Mouse (Mus musculus) forebrain, embryonic 15.5 days (tissue): Measurements from ENCODE around the gene Atf6. TPM values are rescaled to one million over a fixed set of nuclear protein-coding genes. Genes with fewer than 3 reads are reported as not detected.

Source experiments
- ATAC-seq: fragments of 200-750 bp; cut with Nextera tagmentation; replicated peaks from 2 replicates; pipeline ENCODE4 v1.8.0; 2017; ENCODE audit warnings: mild to moderate bottlenecking, moderate TSS enrichment, moderate library complexity
- H3K27ac ChIP-seq: fragments of 300-500 bp; sonication (generic); replicated peaks from 2 replicates; pipeline ENCODE4 v1.5.1; 2015; ENCODE audit warnings: mild to moderate bottlenecking, inconsistent platforms
- H3K27me3 ChIP-seq: fragments of 300-500 bp; sonication (generic); 2 replicates; pipeline ENCODE4 v1.6.1; 2015; ENCODE audit warnings: inconsistent platforms
- H3K36me3 ChIP-seq: fragments of 300-500 bp; sonication (generic); 2 replicates; pipeline ENCODE4 v1.6.1; 2015; ENCODE audit warnings: mild to moderate bottlenecking, inconsistent platforms
- H3K4me1 ChIP-seq: fragments of 300-500 bp; sonication (generic); 2 replicates; pipeline ENCODE4 v1.6.1; 2015; ENCODE audit warnings: inconsistent platforms
- H3K4me2 ChIP-seq: fragments of 300-500 bp; sonication (generic); replicated peaks from 2 replicates; pipeline ENCODE4 v1.6.1; 2015; ENCODE audit warnings: mild to moderate bottlenecking, inconsistent platforms
- H3K4me3 ChIP-seq: fragments of 300-500 bp; sonication (generic); 2 replicates; pipeline ENCODE4 v1.5.1; 2015; ENCODE audit warnings: mild to moderate bottlenecking, inconsistent platforms
- H3K9ac ChIP-seq: fragments of 300-500 bp; sonication (generic); replicated peaks from 2 replicates; pipeline ENCODE4 v1.6.1; 2015; ENCODE audit warnings: mild to moderate bottlenecking, inconsistent platforms
- H3K9me3 ChIP-seq: fragments of 300-500 bp; sonication (generic); 2 replicates; pipeline ENCODE4 v1.6.1; 2016; ENCODE audit warnings: inconsistent platforms
- WGBS: fragments of 180-500 bp; shearing (Covaris S2); methylation state at CpG from one replicate; pipeline ENCODE4 v1.1.7; 2015; ENCODE audit warnings: mixed read lengths; 5-methylcytosine and 5-hydroxymethylcytosine counted together
- polyA plus RNA-seq: library from polyadenylated mRNA; unstranded; fragments of >200 nt; fragmentation: Nextera tagmentation; extraction: Ambion mirVana; gene quantifications from 2 replicates; pipeline ENCODE4 v1.2.1, GENCODE M21; 2015

Atf6 gene
- polyA plus RNA-seq, 1 experiment from 2014 or later: 7.6 TPM

DNA sequence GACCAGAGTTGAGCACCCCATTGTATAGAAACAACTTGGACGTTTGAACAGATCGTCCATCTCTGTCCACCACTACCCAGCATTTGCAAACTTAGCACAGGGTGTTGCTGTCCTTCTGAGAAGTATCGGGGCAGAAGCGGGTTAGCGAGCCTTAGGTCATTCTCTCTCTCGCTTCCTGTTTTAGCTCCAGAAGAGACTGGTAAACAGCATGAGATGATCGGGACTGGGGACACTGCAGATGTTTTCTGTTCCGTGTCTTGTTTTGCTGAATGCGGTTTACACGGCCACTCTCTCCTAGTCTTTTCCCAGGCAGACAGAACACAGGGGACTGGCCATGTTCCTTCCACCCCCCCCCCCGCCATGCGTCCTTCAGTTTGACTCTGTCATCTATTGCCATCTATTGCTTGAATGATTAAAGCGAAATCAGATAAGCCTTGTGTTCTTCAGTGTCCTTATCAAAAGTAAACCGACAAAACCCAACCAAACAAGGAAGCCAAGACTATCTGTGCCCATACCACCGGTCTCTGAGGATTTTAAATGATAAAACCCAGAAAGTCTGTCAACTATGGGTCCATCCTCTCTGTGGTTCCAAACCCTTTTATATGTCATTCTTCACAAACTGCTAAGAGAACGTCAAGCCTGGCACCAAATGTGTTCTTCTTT is 31.0 kb upstream of the Atf6 start:
- Histone ChIP-seq H3K4me2 (no peak overlapping the region), H3K9me3 (no peaks in the 10 kb centered on the region), H3K27ac (no peak overlapping the region), H3K36me3 (no peaks in the 10 kb centered on the region), H3K9ac (no peak overlapping the region), H3K27me3 (peaks cover 7% of the 10 kb centered on the region; the same call in 1 of the 2 replicates), H3K4me3 (no peak overlapping the region), H3K4me1 (no peaks in the 10 kb centered on the region)
- no peak for ATAC-seq
- WGBS: 80% methylated on average over 16 of the region's 16 CpGs

DNA sequence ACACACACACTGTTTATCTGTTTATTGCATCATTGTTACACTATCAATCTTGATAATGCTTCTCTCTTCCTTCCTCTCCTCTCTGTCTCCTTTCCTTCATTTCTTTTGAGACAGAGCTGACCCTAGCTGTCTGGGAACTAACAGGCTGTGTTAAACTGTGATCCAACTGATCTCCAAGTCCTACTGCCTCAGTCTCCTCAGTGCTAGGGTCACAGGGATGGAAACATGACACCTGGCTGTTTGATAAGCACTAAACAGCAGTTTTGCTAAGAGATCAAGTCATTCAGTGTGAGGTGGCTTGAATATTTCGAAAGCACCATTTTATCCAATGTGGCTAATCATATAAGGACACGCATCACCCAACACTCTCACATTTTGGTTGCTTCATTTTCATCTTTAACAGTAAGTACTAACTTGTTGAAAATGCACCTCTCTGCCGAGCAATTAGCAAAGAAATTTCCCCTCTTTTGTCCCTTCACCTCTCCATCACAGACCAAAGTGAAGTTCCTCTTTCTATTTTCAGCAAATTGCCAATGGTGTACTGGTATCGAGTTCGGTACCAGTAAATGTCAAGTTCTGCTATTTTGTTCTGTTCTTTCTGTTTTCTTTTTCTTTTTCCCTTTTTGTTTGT is 29.2 kb upstream of the Atf6 start:
- no peak overlapping the region for H3K4me3 ChIP-seq
- no peaks in the 10 kb centered on the region for H3K9me3 ChIP-seq
- no peak overlapping the region for H3K4me2 ChIP-seq
- no peaks in the 10 kb centered on the region for H3K36me3 ChIP-seq
- H3K9ac ChIP-seq: no peak overlapping the region
- no peaks in the 10 kb centered on the region for H3K4me1 ChIP-seq
- 79% methylated on average over 5 of the region's 5 CpGs for WGBS
- ATAC-seq: no peak
- peaks cover 7% of the 10 kb centered on the region; the same call in 1 of the 2 replicates for H3K27me3 ChIP-seq
- H3K27ac ChIP-seq: no peak overlapping the region

DNA sequence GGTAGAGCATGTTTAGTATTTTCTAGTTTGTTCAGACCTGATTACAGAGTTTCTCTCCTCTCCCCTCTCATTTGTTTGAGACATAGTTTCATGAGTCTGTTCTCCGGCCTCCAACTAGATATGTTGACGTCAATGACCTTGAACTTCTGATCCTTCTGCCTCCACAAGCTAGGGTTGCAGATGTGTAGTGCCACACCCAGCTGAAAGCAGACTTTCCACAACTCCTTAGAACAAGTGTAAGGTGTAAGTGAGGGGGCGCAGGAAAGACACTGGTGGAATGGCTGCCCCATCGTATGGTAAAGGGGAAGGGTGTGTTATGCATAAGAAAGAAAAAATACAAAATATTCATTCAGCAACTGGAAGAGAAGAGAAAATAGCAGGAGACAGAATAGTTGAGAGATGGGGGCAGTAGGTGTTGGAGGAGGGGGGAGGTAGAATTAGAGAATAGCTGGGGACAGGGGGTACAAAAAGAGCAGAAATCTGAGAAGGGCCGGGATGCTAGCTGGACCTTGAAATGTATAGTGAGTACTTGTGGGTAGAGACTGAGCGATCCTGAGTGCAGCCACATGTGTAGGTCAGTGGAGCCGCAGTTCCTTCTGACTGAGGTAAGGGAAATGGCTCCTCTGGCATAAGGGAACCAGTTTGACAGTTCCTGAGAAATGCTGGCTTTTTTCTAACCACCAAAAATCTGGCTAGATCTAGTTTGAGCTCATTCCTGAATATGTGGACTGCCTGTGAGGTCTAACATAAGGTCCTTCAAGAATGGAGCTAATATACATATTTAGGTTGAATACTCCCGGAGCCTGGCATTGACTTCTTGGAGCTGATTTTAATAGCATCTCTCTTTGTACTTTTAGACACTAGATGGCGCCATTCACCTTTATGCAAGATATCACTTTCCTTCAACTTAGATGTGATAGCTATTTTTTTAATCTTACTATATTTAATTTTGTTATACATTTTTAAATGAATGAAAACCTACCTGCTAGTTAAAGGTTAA is 27.3 kb upstream of the Atf6 start:
- no peak overlapping the region for H3K9ac ChIP-seq
- no peaks in the 10 kb centered on the region for H3K4me1 ChIP-seq
- H3K36me3 ChIP-seq: no peaks in the 10 kb centered on the region
- no peak overlapping the region for H3K4me2 ChIP-seq
- peaks cover 7% of the 10 kb centered on the region; the same call in 1 of the 2 replicates for H3K27me3 ChIP-seq
- H3K4me3 ChIP-seq: no peak overlapping the region
- no peak overlapping the region for H3K27ac ChIP-seq
- ATAC-seq: no peak
- no peaks in the 10 kb centered on the region for H3K9me3 ChIP-seq
- WGBS: 64% methylated on average over 9 of the region's 9 CpGs

DNA sequence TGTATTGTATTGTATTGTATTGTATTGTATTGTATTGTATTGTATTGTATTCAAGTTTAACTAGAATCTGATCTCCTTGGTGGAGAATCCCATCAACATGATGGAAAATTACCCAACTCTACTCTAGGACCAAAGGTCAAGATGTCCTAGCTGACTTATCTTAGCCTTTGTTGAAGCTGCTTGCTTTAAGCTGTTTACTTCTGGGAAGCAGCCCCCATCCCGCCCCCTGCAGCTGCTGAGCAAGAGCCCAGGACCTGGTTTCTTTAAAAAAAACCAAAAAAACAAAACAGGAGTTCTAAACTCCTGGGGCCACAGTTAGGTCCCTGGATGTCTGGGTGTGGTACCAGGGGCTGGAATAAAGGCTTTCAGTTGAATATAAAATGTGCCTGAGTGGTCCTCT is 24.7 kb upstream of the Atf6 start:
- Histone ChIP-seq H3K9me3 (no peaks in the 10 kb centered on the region), H3K36me3 (no peaks in the 10 kb centered on the region), H3K4me1 (no peaks in the 10 kb centered on the region), H3K27me3 (no peaks in the 10 kb centered on the region), H3K4me3 (no peak overlapping the region), H3K27ac (no peak overlapping the region), H3K9ac (no peak overlapping the region), H3K4me2 (no peak overlapping the region)
- WGBS: 47% methylated on average over 1 of the region's 1 CpGs
- ATAC-seq: no peak

DNA sequence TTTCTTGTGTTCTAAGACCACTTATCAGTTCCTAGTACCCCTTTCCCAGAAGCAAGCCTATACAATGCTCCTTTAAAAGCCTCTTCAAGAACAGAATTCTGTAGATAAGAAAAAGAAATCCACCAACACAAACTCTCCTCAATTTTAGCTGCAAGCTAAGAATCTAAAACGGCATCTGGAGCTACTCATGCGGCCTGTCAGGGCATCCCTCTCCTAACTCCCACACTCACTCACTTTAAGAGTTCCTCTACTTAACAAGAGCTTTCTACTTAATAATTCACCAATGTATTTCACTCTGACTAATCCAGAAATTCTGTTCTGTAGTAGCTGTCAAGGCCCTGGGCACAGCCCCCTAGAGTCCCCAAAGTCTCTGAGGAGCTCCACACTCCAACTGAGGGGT is 24.1 kb upstream of the Atf6 start:
- Histone ChIP-seq H3K4me3 (no peak overlapping the region), H3K36me3 (no peaks in the 10 kb centered on the region), H3K27ac (no peak overlapping the region), H3K4me1 (no peaks in the 10 kb centered on the region), H3K9me3 (no peaks in the 10 kb centered on the region), H3K4me2 (no peak overlapping the region), H3K27me3 (no peaks in the 10 kb centered on the region), H3K9ac (no peak overlapping the region)
- 89% methylated on average over 2 of the region's 2 CpGs for WGBS
- no peak for ATAC-seq

DNA sequence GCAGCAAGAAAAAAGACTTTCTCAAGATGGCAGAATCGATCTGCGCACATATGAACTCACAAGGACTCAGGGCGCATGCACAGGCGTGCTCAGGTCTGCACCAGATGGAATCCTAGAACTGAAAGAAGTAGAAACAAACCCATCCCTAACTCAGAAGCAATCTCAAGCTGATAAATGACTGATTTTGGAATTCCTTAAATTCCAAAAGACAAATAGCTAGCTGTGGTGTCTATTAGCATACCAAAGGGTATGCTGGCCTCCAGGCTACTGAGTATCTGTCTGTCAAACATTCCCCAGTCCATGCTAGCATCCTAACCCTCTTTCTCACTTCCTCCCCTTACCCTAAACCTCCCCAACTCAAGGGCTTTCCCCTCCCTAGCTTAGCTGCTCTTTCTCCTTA is 21.7 kb upstream of the Atf6 start:
- no peak overlapping the region for H3K4me2 ChIP-seq

DNA sequence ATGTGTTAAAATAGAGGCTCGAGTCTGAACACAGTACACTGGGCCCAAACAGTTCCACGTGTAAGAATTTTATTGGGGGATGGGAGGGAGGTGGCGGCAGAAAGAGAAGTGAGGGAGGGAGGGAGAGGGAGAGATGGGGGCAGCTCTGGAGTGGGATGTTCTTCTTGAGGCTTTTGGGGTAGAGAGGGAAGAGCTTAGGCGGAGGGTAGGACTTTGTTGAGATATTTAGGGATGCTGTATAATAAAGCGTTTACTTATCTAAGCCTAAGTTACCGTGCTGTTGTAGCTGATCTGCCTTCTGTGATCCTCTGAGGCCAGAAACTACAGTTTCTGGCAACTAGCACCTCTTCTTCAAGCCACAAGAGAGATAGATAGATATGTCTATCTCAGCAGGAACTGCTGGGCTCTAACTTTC is 18.5 kb upstream of the Atf6 start:
- H3K27ac ChIP-seq: no peak overlapping the region
- H3K4me2 ChIP-seq: no peak overlapping the region
- H3K4me3 ChIP-seq: no peak overlapping the region
- no peaks in the 10 kb centered on the region for H3K9me3 ChIP-seq
- no peaks in the 10 kb centered on the region for H3K27me3 ChIP-seq
- 57% methylated on average over 6 of the region's 6 CpGs for WGBS
- ATAC-seq: no peak
- no peaks in the 10 kb centered on the region for H3K36me3 ChIP-seq
- no peak overlapping the region for H3K9ac ChIP-seq
- H3K4me1 ChIP-seq: peaks cover 18% of the 10 kb centered on the region

More for the DNA sequence above, 21.7 kb upstream of the Atf6 start:
- Histone ChIP-seq H3K4me3 (no peak overlapping the region), H3K9me3 (no peaks in the 10 kb centered on the region), H3K36me3 (no peaks in the 10 kb centered on the region), H3K4me1 (peaks cover 6% of the 10 kb centered on the region), H3K9ac (no peak overlapping the region), H3K27ac (no peak overlapping the region), H3K27me3 (no peaks in the 10 kb centered on the region)
- 83% methylated on average over 4 of the region's 4 CpGs for WGBS
- no peak for ATAC-seq

DNA sequence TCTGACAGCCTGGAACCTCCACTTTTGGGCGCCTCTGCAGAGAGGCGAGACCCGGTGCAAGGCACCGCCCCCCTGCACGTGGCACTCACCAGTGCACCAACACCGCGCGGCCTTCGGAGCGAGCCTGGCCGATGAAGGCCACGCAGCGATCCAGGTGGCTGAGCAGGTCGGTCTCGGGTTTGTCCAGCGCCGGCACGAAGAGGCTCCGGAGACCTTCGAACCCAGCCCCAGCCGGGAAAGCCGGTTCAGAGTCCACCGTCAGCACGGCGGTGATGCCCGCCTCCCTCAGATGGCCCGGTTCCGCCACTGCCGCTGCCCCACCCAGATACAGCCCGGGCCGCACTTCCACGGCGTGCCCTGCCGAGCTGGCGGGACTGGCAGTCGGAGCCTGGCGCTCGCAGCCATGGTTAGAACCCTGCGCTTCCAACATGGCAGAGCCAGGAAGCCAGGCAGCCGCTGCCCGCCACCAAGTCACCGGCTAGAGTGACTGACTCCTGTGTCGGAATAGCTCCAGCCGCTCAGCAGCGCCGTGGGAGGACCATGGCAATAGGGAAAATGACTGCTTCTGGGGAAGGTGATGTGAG is 17.5 kb upstream of the Atf6 start, which contains the start of the genes Gm26620 and Dusp12:
Gene Gm26620 (plus strand): TSS at position 88 of the 584 bp plus-strand sequence.
Gene Dusp12 (minus strand): TSS at position 563 of the 584 bp plus-strand sequence.
- under 1% methylated on average over 46 of the region's 46 CpGs for WGBS
- no peaks in the 10 kb centered on the region for H3K9me3 ChIP-seq
- peaks cover 7% of the 10 kb centered on the region for H3K36me3 ChIP-seq
- H3K4me3 ChIP-seq: peak within 1 kb of the TSS; percentile 92
- H3K4me2 ChIP-seq: peak within 1 kb of the TSS; percentile 59
- peaks cover 18% of the 10 kb centered on the region for H3K4me1 ChIP-seq
- peak within 1 kb of the TSS; percentile 86 for H3K27ac ChIP-seq
- H3K27me3 ChIP-seq: no peaks in the 10 kb centered on the region
- H3K9ac ChIP-seq: peak within 1 kb of the TSS; percentile 94
- peak; percentile 97 for ATAC-seq

DNA sequence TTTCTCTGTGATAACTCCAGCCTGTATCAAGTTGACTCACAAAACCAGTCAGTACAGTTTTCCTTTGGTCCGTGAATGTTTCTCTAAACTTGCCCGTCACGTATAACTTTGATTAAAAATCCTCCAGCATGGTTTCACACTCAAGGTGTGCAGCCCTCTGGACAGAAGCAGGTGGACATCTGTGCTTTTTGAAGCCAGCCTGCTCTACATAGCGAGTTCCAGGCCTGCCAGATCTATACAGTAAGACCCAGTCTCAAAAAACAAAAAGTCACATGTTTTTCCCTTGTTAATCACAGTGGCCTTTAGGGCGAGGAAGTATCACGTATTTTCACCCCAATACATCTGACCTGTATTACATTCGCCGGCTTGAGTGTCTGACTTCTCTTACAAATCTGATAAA is 16.8 kb upstream of the Atf6 start:
- Histone ChIP-seq H3K27ac (no peak overlapping the region), H3K4me2 (peak overlapping the region; percentile 59), H3K9ac (peak overlapping the region; percentile 94), H3K27me3 (no peaks in the 10 kb centered on the region), H3K9me3 (no peaks in the 10 kb centered on the region), H3K36me3 (peaks cover 11% of the 10 kb centered on the region), H3K4me1 (peaks cover 18% of the 10 kb centered on the region), H3K4me3 (peak overlapping the region; percentile 92)
- ATAC-seq: peak; percentile 18; the same call in 1 of the 2 replicates
- 28% methylated on average over 8 of the region's 8 CpGs for WGBS

DNA sequence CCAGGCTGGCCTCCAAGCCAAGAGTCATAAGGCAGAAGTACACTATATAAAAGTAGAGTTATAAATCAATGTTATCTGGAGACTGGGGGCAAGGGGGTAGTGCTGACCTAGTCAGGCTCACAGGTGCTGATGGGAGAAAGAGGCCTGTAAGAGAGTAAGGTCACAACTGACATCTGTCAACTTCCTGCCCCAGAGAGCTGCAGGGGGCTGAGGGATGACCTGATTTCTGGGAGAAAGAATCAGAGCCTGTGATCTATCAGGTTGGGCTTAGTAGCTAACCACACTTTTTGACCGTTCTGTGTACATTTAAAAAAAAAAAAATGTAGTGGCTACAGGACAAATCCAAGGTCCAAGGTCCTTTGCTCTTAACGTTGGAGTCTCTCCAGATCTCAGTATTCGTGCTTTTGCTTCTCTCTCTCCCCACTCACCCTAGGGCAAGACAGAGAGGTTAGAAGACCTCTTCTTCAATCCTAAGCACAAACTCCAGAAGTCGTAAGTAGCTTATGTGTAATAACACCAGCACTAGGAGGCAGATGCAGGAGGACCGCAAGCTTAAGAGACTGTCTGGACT is 15.4 kb upstream of the Atf6 start:
- Histone ChIP-seq H3K9me3 (no peaks in the 10 kb centered on the region), H3K36me3 (peaks cover 16% of the 10 kb centered on the region), H3K27ac (no peak overlapping the region), H3K27me3 (no peaks in the 10 kb centered on the region), H3K4me1 (peaks cover 18% of the 10 kb centered on the region), H3K4me3 (no peak overlapping the region), H3K4me2 (no peak overlapping the region), H3K9ac (no peak overlapping the region)
- no peak for ATAC-seq
- 92% methylated on average over 5 of the region's 5 CpGs for WGBS

DNA sequence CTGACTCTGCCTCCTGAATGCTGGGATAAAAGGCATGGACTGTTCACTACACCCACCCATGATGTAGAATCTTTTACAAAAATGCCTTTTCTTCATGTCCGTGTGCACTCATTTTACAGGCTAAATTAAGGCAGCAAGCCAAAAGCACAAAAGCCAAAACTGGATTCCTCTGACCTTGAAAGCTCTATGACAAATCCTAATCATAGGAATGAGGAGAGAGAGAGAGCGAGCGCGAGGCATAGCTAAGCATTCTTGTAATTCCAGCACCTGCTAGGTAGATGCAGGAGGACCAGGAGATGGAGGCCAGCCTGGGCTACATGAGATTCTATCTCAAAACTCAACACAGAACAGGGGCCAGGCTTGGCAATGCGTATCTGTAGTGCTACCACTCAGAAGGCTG is 9.3 kb upstream of the Atf6 start:
- H3K9ac ChIP-seq: no peak overlapping the region
- no peaks in the 10 kb centered on the region for H3K4me1 ChIP-seq
- no peak overlapping the region for H3K4me2 ChIP-seq
- WGBS: 94% methylated on average over 5 of the region's 5 CpGs
- no peak overlapping the region for H3K27ac ChIP-seq
- H3K36me3 ChIP-seq: peaks cover 30% of the 10 kb centered on the region
- H3K4me3 ChIP-seq: no peak overlapping the region
- ATAC-seq: no peak
- no peaks in the 10 kb centered on the region for H3K27me3 ChIP-seq
- H3K9me3 ChIP-seq: no peaks in the 10 kb centered on the region
